Comparison of ENCODE assay signal across 7 mouse cellular contexts in the genomic region with DNA sequence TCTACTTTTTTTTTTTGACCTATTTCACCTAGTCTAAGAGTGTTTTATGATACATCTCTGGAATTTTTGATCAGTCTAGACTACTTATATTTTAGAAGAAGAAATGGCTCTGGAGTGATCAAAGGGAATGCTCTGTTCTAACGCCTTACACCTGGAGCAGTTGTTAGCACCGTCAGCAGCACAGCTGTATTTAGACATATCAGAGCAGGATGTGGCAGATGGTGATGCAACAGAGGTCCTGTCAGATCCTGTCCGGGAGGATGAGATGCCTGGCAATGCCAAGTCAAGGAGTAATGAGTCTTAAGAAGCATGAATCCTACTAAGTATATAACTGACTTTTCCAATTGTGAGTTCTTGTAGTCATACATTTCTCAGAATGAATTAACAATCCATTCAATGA.
"Had no signal": no experiment of that assay in that cellular context is flagged by ENCODE, and none has a peak within 500 bp of the region (broad histone marks: within the 10 kb centered on the region; RNA-seq: fewer than 3 reads in every experiment).

No protein-coding gene starts in this region.

- DNase-seq: kidney, adult 18-20 months; kidney, postnatal 10 days; liver, embryonic 13.5 days; liver, postnatal 0 days; right cerebral cortex, postnatal 14 days had no signal

- ATAC-seq: intestine, embryonic 15.5 days; liver, postnatal 0 days; midbrain, embryonic 15.5 days had no signal
